Mouse (Mus musculus): ENCODE measurements around the gene Eme2. TPM values are rescaled to one million over a fixed set of nuclear protein-coding genes. Genes with fewer than 3 reads are reported as not detected.
"Not testable (repeated sequence)": the region's sequence is repeated elsewhere in the genome, so short reads cannot be mapped to it uniquely, and the experiment has no call there.

The Eme2 gene
- 10 to 100 TPM; 24.8 to 27.1 TPM for total RNA-seq (2021)

- DNase-seq, result peak; percentile 86
These were observed at the start of gene Eme2, which contains the start of gene Mrps34 for GRCm38 (mm10) chr17:24894995-24895547. Eme2 (minus strand) TSS chr17:24895087. Mrps34 (plus strand) TSS chr17:24895116.

GRCm38 (mm10) chr17:24943589-24943988, 48.7 kb upstream of the Eme2 start:
- DNase-seq, result not testable (repeated sequence)

GRCm38 (mm10) chr17:24943036-24943435, 48.1 kb upstream of the Eme2 start:
- no peak for DNase-seq

GRCm38 (mm10) chr17:24942453-24942852, 47.6 kb upstream of the Eme2 start:
- peak; percentile 61 for DNase-seq

GRCm38 (mm10) chr17:24937266-24937665, 42.4 kb upstream of the Eme2 start:
- DNase-seq, result no peak

- DNase-seq, result peak; percentile 97
These were observed 41.7 kb upstream of the Eme2 start, which contains the start of gene Mapk8ip3 for GRCm38 (mm10) chr17:24936259-24937237. Mapk8ip3 (minus strand) TSS chr17:24936977.

GRCm38 (mm10) chr17:24935666-24936065, 40.8 kb upstream of the Eme2 start:
- DNase-seq, result no peak

- no peak for DNase-seq
These were observed 40.0 kb upstream of the Eme2 start for GRCm38 (mm10) chr17:24934926-24935325.

- DNase-seq, result no peak
These were observed 38.3 kb upstream of the Eme2 start for GRCm38 (mm10) chr17:24933163-24933562.

- no peak for DNase-seq
These were observed 37.5 kb upstream of the Eme2 start for GRCm38 (mm10) chr17:24932431-24932830.

- DNase-seq, result no peak
These were observed 34.6 kb upstream of the Eme2 start for GRCm38 (mm10) chr17:24929506-24929905.

GRCm38 (mm10) chr17:24923246-24923645, 28.4 kb upstream of the Eme2 start:
- no peak for DNase-seq

GRCm38 (mm10) chr17:24913984-24914383, 19.1 kb upstream of the Eme2 start:
- no peak for DNase-seq

GRCm38 (mm10) chr17:24907591-24907990, 12.7 kb upstream of the Eme2 start:
- DNase-seq, result no peak

- DNase-seq, result no peak
These were observed 8.9 kb upstream of the Eme2 start for GRCm38 (mm10) chr17:24903767-24904166.

- DNase-seq, result peak; percentile 57
These were observed 8.0 kb upstream of the Eme2 start for GRCm38 (mm10) chr17:24902671-24903474.

GRCm38 (mm10) chr17:24902124-24902523, 7.2 kb upstream of the Eme2 start:
- no peak for DNase-seq

- no peak for DNase-seq
These were observed 5.1 kb upstream of the Eme2 start for GRCm38 (mm10) chr17:24900014-24900413.

GRCm38 (mm10) chr17:24899153-24899552, 4.3 kb upstream of the Eme2 start:
- peak; percentile 66 for DNase-seq

- no peak for DNase-seq
These were observed 3.4 kb upstream of the Eme2 start for GRCm38 (mm10) chr17:24898041-24898854.

GRCm38 (mm10) chr17:24897600-24897999, 2.7 kb upstream of the Eme2 start:
- no peak for DNase-seq

GRCm38 (mm10) chr17:24896993-24897269, 2.0 kb upstream of the Eme2 start:
- DNase-seq, result no peak

All from heart, postnatal 4 days (tissue).